Mouse (Mus musculus) cerebellum, postnatal 4 days (tissue): ENCODE measurements around the gene Ccdc126.
"Not testable (repeated sequence)": the region's sequence is repeated elsewhere in the genome, so short reads cannot be mapped to it uniquely, and the experiment has no call there.

Source experiments
- DNase-seq, 2 experiments: peaks; one replicate each; pipeline ENCODE4 v3.0.0; 2022; ENCODE audit warnings: low spot score in 2 of 2, mixed read lengths in 1 of 2

Ccdc126 gene

DNA sequence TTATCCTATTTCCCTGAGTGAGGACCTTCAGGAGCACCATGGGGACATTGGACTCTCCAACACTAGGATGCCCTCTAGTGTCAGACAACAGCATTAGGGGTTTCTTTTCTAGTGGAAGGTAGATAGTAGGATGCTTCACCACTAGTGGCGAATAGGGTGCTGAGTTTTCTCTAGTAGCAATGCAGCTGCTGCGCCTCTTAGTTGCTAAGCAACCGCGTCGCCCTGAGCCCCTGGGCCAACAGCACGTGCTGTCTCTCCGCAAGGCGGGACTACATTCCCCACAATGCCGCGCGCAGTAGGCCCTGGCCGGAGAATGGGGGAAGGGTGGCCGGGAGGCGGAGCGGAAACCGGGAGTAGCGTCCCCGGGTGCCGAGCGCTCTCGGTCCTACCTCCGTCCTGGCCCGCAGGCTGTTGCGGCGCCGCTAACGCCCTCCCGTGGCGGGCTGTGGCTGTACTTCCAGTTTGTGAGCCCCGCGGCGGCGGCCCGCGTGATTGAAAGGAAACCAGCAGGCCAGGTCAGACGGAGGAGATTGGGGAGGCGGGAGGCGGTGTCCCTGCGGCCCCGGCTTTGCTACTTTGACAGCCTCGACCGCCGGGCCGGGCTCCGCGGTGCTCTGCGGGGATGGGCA lies at the start of gene Ccdc126:
Gene Ccdc126 (plus strand): TSS at position 309 of the 629 bp plus-strand sequence.
- DNase-seq, result peak; percentile 93 to 96

DNA sequence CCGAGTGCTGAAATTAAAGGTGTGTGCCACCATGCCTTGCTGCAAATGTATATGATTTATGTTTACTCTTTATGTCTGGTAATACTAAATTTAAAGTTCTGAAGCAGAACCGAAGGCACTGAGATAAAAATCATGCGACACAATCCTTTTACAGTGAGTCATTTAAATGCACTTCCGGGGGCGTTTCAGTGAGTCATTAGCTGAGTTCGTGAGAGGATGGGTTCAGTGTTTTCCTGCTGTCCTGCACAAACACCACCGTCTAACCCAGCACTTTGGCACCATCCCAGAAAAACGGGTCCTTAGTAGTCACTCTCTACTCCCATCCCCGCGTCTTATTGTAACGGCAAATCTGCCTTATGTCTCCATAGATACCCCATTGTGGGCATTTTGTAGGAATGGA lies 49.2 kb upstream of the Ccdc126 start:
- no peak for DNase-seq

DNA sequence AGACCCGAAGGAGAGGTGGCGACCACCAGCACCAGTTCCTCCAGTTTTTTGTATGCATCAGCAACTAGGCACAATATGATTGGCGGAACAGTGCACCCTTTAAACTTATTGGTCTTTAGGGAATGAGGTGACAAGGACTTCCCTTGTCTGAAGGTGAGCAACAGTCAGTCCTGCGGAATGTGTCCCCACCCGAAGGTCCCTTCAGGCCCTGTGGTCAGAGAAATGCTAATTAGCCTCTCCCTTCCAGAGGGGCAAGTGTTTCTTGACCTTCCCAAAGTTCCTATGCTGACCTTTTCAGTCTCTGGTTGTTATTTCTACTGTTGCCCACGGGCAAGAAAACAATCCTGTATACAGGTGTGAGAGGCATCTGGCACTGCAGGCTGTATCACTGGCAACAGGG lies 47.3 kb upstream of the Ccdc126 start:
- no peak for DNase-seq

DNA sequence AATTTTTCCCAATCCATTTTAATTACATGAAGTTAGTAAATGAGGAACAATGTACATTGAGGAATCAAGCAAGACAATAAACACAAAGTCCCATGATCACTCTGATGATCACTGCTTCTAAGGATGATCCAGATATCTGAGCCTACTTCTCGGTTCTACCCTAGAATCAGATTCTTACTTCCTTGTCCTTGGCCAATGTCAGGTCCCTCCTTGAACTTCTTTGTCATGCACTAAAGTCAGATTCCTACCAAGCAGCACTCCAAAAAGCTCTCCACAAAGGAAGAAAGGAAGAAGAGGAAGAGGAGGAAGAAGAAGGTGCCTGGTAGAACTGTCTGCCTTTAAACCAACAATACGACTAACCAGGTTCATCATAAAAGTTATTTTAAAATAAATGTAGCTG lies 46.2 kb upstream of the Ccdc126 start:
- no peak for DNase-seq

DNA sequence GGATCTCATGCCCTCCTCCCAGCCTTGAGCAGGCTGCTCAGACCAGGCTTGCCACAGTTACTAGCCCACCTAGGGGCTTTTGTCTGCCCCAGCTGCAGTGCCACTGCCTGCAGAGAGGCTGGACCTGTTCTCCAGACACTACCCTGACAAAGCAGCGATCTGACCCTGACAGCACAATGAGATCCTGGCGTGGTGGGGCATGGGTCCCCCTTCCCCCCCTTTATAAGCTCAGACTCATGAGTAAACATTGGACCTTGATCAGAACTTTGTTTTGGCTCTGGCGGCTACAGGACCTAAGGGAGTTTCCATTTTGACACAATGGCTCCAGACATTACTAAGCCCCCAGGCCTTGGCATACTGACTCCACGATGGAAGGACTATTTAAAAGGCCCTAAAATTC lies 45.1 kb upstream of the Ccdc126 start:
- DNase-seq, result no peak

DNA sequence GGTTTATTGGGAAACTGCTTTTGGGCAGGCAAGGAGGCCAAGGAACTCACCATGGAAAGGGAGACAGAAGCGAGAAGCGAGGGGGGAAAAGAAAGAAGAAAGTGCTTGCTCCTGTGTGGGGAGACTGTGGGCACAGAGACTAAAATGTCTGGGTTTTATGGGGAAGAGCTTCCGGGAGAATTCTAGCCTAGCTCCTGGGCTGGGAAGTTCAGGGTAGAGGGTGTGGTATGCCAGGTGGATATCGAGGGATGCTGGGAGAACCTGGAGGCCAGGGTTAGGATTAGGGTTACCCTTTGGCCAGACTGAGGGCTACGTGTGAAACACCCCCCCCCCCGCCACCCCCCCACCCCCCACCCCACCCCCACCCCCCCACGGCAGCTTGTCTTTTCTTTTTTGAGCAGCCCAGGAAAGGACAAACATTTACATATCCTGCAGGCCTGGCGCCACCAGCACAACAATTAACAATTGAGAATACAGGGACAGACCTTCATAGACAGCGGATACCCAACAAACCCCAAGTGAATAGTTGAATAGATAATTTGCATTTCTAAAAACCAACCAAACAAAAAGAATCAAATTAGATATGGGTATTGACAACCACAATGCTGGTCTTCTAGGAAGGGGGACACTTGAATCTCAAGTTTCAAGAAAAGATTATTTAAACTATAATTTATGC lies 44.5 kb upstream of the Ccdc126 start:
- no peak for DNase-seq

DNA sequence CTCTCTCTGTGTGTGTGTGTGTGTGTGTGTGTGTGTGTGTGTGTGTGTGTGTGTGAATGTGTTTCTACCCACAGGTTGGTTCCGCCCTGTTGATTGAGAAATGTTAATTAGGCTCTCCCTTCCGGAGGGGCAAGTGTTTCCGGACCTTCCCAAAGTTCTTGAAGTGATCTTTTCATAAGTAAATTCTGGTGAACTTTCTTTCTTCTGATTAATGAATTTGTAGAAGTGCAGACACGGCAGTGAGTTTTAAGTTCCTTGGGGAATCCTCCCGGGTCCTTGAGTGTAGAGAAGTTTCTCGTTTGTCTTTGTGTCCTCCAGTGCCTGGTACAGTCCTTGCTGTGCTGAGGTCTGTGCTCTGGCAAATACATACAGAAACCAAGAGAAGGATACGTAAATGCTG lies 43.8 kb upstream of the Ccdc126 start:
- no peak for DNase-seq

DNA sequence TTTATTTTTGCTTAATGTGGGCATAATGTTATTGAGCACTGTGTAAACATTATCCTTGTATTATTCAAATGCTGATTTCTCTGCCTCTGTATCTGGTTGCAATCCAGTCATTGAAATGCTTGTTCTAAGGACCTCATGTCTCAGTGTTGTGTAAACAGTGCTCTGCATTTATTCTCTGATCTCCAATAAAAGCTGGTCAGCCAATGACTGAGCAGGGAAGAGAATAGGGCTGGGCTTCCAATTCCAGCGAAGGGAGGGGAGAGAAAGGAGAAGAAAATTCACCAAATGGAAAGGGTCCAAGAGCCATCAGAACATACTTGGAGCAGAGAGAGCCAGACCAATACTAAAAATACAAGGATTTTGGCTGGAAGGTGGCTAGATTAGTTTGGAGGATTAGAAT lies 38.1 kb upstream of the Ccdc126 start:
- no peak for DNase-seq

DNA sequence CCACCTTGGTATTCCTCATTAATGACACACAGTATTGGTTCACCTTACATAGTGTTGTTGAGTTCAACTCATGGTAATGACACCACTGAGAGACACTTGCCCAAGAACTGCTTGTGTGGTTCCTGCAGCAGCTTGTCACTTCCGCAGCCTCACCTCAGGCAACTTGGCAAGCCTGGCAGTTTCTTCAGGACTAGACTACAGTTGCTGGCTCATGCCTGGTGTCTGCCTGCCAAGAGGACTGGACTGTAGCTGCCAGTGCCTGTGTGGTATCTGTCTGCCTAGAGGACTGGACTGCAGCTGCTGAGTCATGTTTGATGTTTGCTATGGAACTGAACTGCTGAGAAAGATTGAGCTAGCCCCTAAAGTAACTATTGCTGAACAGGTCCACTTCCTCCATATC lies 37.0 kb upstream of the Ccdc126 start:
- DNase-seq, result peak in 1 of 2 experiments; percentile 49

DNA sequence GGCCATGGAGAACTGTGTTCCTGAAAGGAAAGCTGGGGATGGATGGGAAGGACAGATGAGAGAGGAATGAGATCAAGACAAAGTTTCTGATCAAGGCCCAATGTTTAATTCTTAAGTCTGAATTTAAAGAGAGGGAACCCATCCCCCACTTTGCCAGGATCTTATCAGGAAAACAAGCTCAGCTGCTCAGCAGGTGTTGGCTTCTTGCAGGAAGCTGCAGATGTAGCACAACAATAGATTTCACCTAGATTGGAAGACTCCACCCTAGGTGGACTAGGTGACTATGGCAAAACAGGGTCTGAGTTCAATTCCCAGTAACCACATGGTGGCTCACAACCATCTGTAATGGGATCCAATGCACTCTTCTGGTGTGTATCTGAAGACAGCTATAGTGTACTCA lies 20.8 kb upstream of the Ccdc126 start:
- DNase-seq, result no peak

DNA sequence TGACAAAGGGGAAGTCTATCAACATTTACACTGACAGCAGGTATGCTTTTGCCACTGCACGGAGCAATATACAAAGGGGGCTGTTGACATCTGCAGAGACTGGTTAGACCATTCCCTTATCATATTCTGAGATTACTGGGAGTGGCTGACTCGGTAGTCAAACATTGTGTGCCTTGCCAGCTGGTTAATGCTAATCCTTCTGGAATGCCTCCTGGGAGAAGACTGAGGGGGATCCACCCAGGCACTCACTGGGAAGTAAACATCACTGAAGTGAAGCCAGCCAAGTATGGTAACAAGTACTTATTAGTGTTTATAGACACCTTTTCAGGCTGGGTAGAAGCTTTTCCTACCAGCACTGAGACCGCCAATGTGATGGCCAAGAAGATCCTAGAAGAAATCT lies 4.3 kb upstream of the Ccdc126 start:
- DNase-seq, result not testable (repeated sequence)

DNA sequence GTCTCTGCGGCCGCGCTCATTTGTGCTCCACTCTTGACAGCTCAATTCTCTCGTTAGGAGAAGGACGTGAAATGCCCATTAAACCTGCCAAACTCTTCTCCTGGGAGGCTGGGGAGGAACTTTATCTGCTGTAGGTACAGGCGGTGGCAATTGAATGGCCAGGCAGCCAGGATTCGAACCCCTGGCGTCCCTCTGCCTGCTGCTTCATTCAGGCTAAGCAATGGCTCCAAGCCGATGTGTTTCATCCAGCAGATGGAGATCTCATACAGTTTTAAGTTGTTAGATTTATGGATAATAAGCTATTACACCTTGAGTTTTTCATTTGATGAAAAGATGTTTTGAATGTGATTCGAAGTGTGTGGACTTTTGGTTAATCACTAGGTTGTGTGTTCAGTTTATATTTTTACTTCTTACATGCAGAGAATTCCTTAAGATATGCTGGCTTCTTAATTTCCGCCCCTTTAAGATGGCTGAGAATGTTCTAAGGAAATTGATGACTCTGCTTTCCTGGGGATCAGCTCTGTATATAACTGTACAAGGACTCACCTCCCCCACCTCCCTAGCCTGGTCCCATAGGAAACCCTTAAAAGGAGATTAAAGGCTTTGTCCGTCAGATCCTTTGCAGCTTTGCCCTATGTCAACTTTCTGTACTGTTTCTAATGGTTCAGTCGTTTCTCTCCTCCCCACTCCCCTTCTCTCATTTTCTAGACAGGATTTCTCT lies 681 bp downstream of the Ccdc126 start:
- DNase-seq, result no peak

DNA sequence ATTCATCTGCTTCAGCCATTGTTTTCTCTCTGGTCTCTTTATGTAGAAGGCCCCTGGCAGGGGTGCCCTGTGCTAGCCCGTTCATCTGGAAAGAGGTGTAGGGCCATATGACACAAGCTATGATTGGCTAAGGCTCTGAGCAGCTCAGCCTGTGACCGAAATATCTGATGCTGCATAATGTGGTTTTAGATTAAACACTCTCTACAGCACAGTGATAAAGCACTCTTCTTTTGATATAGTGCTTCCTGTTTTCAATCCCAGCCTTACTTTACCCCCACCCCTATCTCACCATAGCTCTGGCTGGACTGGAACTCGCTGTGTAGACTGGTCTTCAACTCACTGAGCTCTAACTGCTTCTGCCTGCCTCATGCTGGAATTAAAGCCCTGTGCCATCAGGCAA lies 2.3 kb downstream of the Ccdc126 start:
- DNase-seq, result no peak

DNA sequence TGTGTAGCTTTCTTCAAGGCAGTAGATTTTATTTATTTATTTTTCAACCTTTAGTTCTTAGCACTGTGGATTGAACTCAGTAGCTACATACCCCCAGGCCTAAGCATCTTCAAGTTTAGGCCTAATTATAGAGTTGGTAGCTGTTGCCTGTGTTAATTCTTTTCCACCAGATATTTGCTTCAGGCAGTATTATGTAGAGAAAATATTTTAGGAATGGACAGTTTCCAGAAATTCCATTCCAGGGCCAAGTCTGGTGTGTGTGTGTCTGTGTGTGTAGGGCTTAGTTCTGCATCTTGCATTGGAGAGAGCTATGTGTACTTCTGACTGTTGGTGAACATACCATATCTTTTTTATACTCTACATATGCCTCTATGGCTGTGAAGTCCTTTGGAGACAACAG lies 3.0 kb downstream of the Ccdc126 start:
- DNase-seq, result no peak

DNA sequence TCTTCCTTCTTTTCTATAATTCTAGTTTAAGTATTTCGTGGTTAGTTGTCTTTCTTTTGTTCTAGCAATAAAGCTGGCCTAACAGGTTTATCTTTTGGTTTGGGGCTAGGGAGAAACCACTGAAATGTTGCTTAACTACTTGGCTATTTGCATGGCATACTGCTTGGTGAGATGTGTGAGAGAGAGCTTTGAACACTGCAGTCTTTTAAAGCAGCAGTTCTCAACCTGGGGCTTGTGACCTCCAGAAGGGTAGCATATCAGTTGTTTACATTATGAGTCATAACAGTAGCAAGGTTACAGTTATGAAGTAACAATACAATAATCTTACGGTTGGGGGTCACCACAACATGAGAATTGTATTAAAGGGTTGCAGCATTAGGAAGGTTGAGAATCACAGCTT lies 3.9 kb downstream of the Ccdc126 start:
- DNase-seq, result no peak

DNA sequence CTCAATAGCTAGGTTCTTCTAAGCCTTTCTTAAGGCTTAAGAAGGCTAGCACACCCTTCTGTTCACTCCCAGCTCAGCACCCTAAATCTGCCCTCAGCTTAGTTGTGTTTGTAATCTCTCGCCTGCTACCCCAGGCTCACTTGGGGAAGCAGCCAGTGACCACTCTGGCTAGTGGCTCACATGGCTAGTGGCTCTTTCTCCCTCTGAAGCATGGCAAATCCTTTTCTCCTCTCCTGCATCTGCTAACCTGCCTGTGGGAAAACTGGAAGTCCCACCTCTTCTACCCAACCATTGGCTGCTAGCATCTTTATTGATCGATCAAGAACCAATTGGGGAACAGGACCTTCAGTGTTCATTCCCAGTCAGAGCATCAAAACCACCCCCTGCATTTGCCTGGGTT lies 5.5 kb downstream of the Ccdc126 start:
- no peak for DNase-seq

DNA sequence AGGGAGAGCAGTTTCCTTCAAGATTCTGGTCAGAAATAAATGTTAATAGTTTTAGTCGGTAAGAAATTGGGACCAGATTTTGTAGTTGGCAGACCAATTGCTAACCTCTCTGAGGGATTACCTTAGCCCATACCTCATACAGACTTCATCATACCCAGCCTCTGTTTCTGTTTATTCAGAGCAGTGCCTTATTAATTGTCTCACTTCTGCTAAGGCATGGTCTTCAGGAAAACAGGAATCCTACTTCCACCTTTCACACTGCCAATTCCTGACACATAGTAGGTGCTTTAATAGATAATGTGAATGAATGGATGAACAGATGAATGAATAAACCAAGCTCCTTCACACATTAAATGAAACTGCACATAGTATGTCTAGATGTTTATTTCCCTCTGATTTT lies 6.2 kb downstream of the Ccdc126 start:
- DNase-seq, result no peak

DNA sequence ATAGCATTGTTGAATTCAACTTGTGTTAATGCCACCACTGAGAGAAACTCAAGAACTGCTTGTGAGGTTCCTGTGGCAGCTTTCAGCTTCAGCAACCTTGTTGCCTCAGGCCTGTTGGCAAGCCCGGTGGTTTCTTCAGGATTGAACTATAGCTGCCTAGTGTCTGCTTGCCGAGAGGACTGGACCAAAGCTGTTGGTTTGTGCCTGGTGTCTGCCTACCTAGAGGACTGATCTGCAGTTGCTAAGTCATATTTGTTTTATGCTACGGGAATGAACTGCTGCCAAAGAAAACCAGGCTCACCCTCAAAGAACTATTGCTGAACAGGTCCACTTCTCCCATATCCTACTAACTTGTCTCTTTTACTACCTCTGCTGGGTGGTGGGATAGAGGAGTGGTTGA lies 7.8 kb downstream of the Ccdc126 start:
- no peak for DNase-seq

DNA sequence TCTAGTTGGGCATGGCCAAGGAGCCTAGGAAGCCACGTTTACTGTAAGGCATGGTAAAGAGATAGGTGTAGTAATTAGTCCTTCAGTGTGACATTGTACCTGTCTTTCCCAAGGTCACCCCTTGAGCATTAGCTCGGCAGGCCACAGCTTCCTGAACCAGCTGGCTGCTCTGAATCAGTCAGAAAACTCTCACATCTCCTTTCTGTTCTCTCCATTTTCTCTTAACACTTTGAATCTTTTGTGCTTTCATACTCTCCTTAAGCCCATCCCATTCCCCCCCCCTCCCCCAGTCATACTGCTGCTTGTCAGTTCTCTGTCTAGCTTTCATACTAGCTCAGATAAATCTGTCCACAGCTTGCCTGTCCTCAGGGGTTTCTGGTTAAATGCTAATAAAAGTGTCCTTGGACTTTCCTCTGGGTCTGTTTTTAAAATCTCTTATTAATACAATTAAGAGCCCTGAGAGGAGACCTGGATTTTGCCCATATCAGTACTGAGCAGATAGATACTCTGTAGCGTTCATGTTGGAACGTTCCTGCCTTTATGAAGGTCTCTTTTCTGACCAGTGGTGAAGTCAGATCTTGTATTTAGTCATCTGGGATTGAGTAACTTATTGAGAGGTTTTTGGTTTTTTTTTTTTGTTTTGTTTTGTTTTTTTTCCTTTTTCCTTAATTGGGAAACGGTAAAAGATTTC lies 12.4 kb downstream of the Ccdc126 start:
- DNase-seq, result no peak

DNA sequence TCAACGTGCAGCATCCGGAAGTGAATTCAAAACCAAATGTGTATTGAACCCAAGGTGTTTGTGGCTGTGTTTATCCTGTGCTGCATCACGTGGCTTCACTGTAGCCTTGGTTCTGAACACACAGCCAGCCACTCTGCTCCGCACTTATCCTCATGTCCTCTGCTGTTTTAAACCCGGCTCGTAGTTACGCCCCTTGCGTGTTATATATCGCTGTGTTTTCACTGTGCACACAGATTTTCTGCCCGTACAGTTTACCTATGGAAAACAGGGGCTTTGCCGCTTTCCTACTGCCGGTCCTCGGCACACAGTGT lies 12.9 kb downstream of the Ccdc126 start:
- DNase-seq, result no peak

DNA sequence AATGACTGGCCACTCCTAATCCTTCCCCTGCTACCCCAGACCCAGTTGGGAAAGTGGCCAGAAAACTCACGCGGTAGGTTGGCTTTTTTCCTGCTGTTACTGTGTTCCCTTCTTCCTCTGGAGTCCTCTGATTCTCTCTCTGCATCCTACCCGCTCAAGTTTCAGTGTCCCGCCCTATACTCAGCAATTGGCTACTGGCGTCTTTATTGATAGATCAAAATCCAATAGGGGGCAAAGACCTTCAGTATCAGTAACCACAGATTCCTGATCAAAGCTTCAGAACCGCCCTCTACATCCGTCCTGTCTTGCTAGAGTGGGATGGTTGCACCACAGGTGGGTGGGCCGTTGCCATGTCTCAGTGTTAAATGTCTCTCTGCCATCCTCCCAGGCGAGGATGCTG lies 19.5 kb downstream of the Ccdc126 start:
- DNase-seq, result no peak

DNA sequence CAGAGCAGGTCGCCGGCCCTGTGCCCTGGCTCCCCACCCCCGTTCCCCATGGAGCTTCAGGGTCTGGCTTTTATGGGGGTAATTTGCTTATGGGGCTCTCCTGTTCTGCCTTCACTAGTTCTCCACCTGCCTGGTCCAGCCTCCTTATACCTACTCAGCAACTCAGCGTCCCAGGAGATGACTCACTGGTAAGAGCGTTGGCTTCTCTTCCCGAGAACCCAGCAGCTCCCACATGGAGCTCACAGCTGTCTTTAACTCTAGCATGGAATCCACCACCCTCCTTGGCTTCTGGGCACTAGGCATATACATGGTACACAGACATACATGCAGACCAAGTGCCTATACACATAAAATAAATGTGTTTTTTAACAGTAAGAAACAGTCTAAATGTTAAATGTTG lies 20.1 kb downstream of the Ccdc126 start:
- no peak for DNase-seq
